Mouse (Mus musculus) embryonic facial prominence, embryonic 13.5 days (tissue): ENCODE measurements around the gene Itga5. TPM values are rescaled to one million over a fixed set of nuclear protein-coding genes. Genes with fewer than 3 reads are reported as not detected.
A peak's percentile ranks its signal among the peaks of the same experiment; 100 is the strongest.

Experiments
- ATAC-seq: fragments of 200-750 bp; cut with Nextera tagmentation; 2 replicates; pipeline ENCODE4 v1.8.0; 2017; ENCODE audit warnings: low read depth; ENCODE audit not compliant: insufficient number of reproducible peaks, insufficient read depth, low FRiP score, low TSS enrichment
- H3K27ac ChIP-seq: fragments of 300-500 bp; sonication (generic); 2 replicates; pipeline ENCODE4 v1.5.1; 2015; ENCODE audit warnings: moderate library complexity, mild to moderate bottlenecking, inconsistent platforms
- H3K27me3 ChIP-seq: fragments of 300-500 bp; sonication (generic); 2 replicates; pipeline ENCODE4 v1.6.1; 2015; ENCODE audit warnings: mild to moderate bottlenecking, inconsistent platforms
- H3K36me3 ChIP-seq: fragments of 300-500 bp; sonication (generic); 2 replicates; pipeline ENCODE4 v1.6.1; 2015; ENCODE audit warnings: mild to moderate bottlenecking, inconsistent platforms
- H3K4me1 ChIP-seq: fragments of 300-500 bp; sonication (generic); 2 replicates; pipeline ENCODE4 v1.6.1; 2015; ENCODE audit warnings: inconsistent platforms
- H3K4me2 ChIP-seq: fragments of 300-500 bp; sonication (generic); 2 replicates; pipeline ENCODE4 v1.6.1; 2015; ENCODE audit warnings: moderate library complexity, mild to moderate bottlenecking, inconsistent platforms
- H3K4me3 ChIP-seq: fragments of 300-500 bp; sonication (generic); 2 replicates; pipeline ENCODE4 v1.5.1; 2015; ENCODE audit warnings: mild to moderate bottlenecking, inconsistent platforms
- H3K9ac ChIP-seq: fragments of 300-500 bp; sonication (generic); 2 replicates; pipeline ENCODE4 v1.6.1; 2015; ENCODE audit warnings: mild to moderate bottlenecking, inconsistent platforms
- H3K9me3 ChIP-seq: fragments of 300-500 bp; sonication (generic); 2 replicates; pipeline ENCODE4 v1.6.1; 2016; ENCODE audit warnings: inconsistent platforms
- WGBS: fragments of 180-500 bp; shearing (Covaris S2); methylation state at CpG from one replicate; pipeline ENCODE4 v1.1.7; 2015; ENCODE audit warnings: mixed read lengths; 5-methylcytosine and 5-hydroxymethylcytosine counted together
- polyA plus RNA-seq: library from polyadenylated mRNA; unstranded; fragments of >200 nt; fragmentation: Nextera tagmentation; extraction: Ambion mirVana; gene quantifications from 2 replicates; pipeline ENCODE4 v1.2.1, GENCODE M21; 2015

Gene Itga5
- polyA plus RNA-seq, 1 experiment from 2014 or later: 41.2 TPM

- Histone ChIP-seq H3K4me1 (peaks cover 16% of the 10 kb centered on the region), H3K4me3 (no peak overlapping the region), H3K9me3 (no peaks in the 10 kb centered on the region), H3K9ac (no peak overlapping the region), H3K27me3 (no peaks in the 10 kb centered on the region), H3K36me3 (no peaks in the 10 kb centered on the region), H3K27ac (no peak overlapping the region), H3K4me2 (no peak overlapping the region)
- ATAC-seq: no peak
- WGBS: 59% methylated on average over 8 of the region's 8 CpGs
These were observed 10.3 kb upstream of the Itga5 start for GRCm38 (mm10) chr15:103376837-103377269.

- ATAC-seq: no peak
- Histone ChIP-seq H3K36me3 (no peaks in the 10 kb centered on the region), H3K27ac (no peak overlapping the region), H3K4me1 (peaks cover 24% of the 10 kb centered on the region), H3K9ac (no peak overlapping the region), H3K27me3 (no peaks in the 10 kb centered on the region), H3K4me2 (no peak overlapping the region), H3K4me3 (no peak overlapping the region), H3K9me3 (no peaks in the 10 kb centered on the region)
- WGBS: 86% methylated on average over 4 of the region's 4 CpGs
These were observed 8.7 kb upstream of the Itga5 start for GRCm38 (mm10) chr15:103375112-103375800.

GRCm38 (mm10) chr15:103372461-103372860, 5.9 kb upstream of the Itga5 start:
- no peaks in the 10 kb centered on the region for H3K9me3 ChIP-seq
- H3K9ac ChIP-seq: no peak overlapping the region
- H3K4me1 ChIP-seq: peaks cover 17% of the 10 kb centered on the region
- no peak overlapping the region for H3K4me3 ChIP-seq
- no peaks in the 10 kb centered on the region for H3K27me3 ChIP-seq
- ATAC-seq: no peak
- no peak overlapping the region for H3K4me2 ChIP-seq
- H3K27ac ChIP-seq: no peak overlapping the region
- H3K36me3 ChIP-seq: no peaks in the 10 kb centered on the region

DNA sequence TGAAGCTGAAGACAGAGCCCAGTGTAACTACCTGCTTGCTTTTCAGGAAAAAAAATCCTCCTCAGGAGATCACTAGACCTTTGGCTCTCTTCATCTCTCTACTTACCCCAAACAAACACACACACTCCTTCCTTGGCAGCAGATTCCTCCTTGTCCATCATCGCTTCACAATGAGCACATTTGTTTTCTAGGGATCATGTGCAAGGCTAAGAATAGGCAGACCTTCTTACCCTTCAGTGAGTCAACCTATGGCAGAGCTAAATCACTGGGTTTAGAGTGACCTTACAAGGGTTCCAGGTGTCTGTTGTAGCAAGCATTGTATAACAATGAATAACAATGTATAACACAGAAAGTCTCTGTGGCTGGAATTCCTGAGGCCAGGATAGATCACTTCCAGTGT, 5.2 kb upstream of the Itga5 start:
- Histone ChIP-seq H3K9me3 (no peaks in the 10 kb centered on the region), H3K27ac (no peak overlapping the region), H3K36me3 (no peaks in the 10 kb centered on the region), H3K4me1 (peaks cover 20% of the 10 kb centered on the region), H3K4me2 (no peak overlapping the region), H3K9ac (no peak overlapping the region), H3K27me3 (no peaks in the 10 kb centered on the region), H3K4me3 (no peak overlapping the region)
- 74% methylated on average over 1 of the region's 1 CpGs for WGBS
- ATAC-seq: no peak

DNA sequence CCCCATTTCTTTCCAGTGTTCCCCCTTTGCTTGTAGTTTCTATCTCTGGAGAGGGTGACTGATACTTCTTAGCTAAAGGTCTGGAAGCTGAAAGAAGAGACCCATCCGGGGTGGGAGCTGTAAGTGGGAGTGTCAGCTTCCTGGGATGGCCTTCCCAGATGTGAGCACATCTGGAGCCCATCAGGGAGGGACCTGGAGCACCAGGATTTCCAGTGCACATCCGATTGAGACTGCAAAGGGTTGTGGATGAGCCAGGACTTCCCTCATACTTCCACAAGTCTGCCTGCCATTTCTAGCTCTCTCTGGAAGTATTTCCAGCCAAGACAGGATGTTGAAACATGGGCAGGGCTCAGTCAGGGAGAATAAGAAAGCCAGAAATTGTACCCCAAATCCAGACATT, 4.6 kb upstream of the Itga5 start:
- H3K27ac ChIP-seq: no peak overlapping the region
- ATAC-seq: no peak
- H3K36me3 ChIP-seq: no peaks in the 10 kb centered on the region
- H3K4me3 ChIP-seq: no peak overlapping the region
- no peak overlapping the region for H3K9ac ChIP-seq
- H3K27me3 ChIP-seq: no peaks in the 10 kb centered on the region
- no peaks in the 10 kb centered on the region for H3K9me3 ChIP-seq
- WGBS: 10% methylated on average over 2 of the region's 2 CpGs
- peaks cover 20% of the 10 kb centered on the region for H3K4me1 ChIP-seq
- H3K4me2 ChIP-seq: no peak overlapping the region

DNA sequence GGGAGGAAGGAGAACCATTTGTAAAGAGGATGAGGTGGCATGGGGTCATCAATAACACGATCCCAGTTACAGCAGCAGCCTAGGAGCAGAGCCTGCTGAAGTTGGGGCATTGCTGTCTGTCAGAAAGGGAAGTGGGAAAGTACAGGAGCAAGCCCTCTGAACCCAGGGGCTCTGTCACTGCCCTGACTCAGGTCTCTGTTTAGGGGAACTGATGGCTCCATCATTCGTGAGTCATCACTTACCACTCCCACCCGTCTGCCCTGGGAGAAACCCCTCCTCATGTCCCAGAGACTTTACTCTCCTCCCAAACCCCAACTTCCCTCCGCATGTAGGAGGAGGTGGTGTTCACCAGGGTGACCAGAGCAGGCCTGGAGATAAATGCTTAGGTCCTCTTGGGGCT, 3.9 kb upstream of the Itga5 start:
- no peaks in the 10 kb centered on the region for H3K27me3 ChIP-seq
- WGBS: 57% methylated on average over 4 of the region's 4 CpGs
- H3K4me3 ChIP-seq: no peak overlapping the region
- no peaks in the 10 kb centered on the region for H3K36me3 ChIP-seq
- H3K4me2 ChIP-seq: no peak overlapping the region
- H3K27ac ChIP-seq: no peak overlapping the region
- ATAC-seq: no peak
- H3K9me3 ChIP-seq: no peaks in the 10 kb centered on the region
- no peak overlapping the region for H3K9ac ChIP-seq
- H3K4me1 ChIP-seq: peaks cover 20% of the 10 kb centered on the region

DNA sequence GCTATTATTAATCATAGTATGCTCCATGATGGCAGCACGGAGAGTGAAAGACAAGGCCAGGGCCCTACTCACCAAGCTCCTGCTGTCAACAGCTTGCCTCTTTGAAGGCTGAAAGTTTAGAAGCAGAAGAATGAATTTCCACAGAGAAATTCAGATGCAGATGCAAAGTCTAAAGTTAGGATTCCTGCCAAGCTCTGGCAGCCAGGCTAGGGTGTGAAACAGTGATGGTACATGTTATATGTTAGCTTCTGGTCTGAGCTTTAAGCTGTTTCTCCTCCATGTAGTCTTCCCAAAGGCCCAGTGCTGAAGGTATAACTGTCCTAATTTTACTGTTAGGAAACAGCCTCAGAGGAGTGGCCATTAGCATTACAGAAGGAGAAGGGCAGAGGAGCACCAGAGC, 2.6 kb upstream of the Itga5 start:
- 69% methylated on average over 1 of the region's 1 CpGs for WGBS
- H3K4me2 ChIP-seq: no peak overlapping the region
- no peaks in the 10 kb centered on the region for H3K36me3 ChIP-seq
- no peaks in the 10 kb centered on the region for H3K9me3 ChIP-seq
- peaks cover 33% of the 10 kb centered on the region for H3K4me1 ChIP-seq
- ATAC-seq: no peak
- H3K27ac ChIP-seq: no peak overlapping the region
- H3K27me3 ChIP-seq: no peaks in the 10 kb centered on the region
- no peak overlapping the region for H3K4me3 ChIP-seq
- no peak overlapping the region for H3K9ac ChIP-seq

DNA sequence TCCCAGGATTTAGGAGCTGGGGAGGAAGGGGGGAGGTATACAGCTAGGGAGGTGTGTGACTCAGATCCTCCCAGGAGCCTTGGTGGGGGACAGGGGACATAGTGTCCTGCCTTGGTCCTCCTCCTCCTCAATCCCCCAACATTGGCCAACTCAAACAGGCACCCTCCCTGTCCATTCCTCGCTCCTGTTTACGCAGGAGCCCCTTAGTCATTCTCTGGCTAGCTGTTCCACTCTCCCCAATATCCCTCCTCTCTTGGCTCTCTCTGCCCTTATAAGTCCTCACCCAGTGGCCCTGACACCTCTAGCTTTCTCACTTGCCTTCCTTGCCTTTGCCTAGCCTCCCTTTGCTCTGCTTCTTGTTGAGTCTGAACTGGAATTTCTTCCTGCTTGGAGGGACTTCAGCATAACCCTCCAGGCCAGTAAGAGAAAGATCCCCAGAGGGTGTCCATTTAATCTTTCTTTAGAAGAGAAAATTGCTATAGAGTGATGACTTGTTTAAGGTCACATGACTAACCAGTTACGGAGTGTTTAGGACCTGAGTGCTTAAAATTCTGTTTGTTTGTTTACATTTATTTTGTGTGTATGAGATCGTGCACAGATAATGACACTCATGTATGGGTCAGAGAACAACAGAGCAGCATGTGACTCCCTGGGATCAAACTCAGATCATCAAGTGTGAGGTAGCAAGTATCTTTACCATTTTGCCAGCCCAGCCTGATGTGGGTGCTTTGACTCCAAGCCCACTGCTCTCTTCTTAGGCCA, 1.8 kb upstream of the Itga5 start:
- H3K9me3 ChIP-seq: no peaks in the 10 kb centered on the region
- H3K27me3 ChIP-seq: no peaks in the 10 kb centered on the region
- H3K36me3 ChIP-seq: no peaks in the 10 kb centered on the region
- no peak overlapping the region for H3K4me3 ChIP-seq
- ATAC-seq: no peak
- no peak overlapping the region for H3K4me2 ChIP-seq
- H3K4me1 ChIP-seq: peaks cover 38% of the 10 kb centered on the region
- H3K9ac ChIP-seq: no peak overlapping the region
- H3K27ac ChIP-seq: no peak overlapping the region
- WGBS: 77% methylated on average over 4 of the region's 4 CpGs

- no peaks in the 10 kb centered on the region for H3K27me3 ChIP-seq
- peaks cover 31% of the 10 kb centered on the region for H3K4me1 ChIP-seq
- peak; percentile 39 for ATAC-seq
- WGBS: under 1% methylated on average over 51 of the region's 51 CpGs
- H3K4me3 ChIP-seq: peak overlapping the region; percentile 95
- H3K4me2 ChIP-seq: peak overlapping the region; percentile 73
- H3K9ac ChIP-seq: peak overlapping the region; percentile 97
- no peaks in the 10 kb centered on the region for H3K9me3 ChIP-seq
- H3K36me3 ChIP-seq: no peaks in the 10 kb centered on the region
- H3K27ac ChIP-seq: peak overlapping the region; percentile 93
These were observed 840 bp downstream of the Itga5 start for GRCm38 (mm10) chr15:103365471-103366375.

GRCm38 (mm10) chr15:103364761-103365160, 1.8 kb downstream of the Itga5 start:
- H3K9ac ChIP-seq: peak overlapping the region; percentile 97
- H3K4me1 ChIP-seq: peaks cover 36% of the 10 kb centered on the region
- 49% methylated on average over 4 of the region's 4 CpGs for WGBS
- H3K4me2 ChIP-seq: peak overlapping the region; percentile 73
- H3K36me3 ChIP-seq: no peaks in the 10 kb centered on the region
- H3K9me3 ChIP-seq: no peaks in the 10 kb centered on the region
- H3K27me3 ChIP-seq: no peaks in the 10 kb centered on the region
- H3K27ac ChIP-seq: peak overlapping the region; percentile 93; the same call in 1 of the 2 replicates
- ATAC-seq: no peak
- peak overlapping the region; percentile 95 for H3K4me3 ChIP-seq

DNA sequence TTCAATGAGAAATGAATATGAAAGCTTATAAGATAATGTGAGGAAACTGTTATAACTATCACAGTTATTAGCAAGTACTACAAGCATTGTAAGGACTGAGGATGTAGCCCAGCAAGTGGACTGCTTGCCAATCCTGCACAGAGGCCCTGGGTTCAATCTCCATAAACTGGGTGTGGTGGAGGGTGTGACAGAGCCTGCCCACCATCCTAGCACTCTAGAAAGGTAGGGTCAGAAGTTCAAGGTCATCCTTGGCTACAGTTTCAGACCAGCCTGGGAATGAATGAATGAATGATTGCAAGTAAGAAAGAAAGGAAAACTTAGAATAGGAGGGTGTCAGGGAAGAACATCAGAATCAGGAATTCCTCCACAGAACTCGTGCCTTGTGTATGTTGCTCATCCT, 2.8 kb downstream of the Itga5 start:
- WGBS: 72% methylated on average over 1 of the region's 1 CpGs
- ATAC-seq: no peak
- Histone ChIP-seq H3K9me3 (no peaks in the 10 kb centered on the region), H3K27ac (no peak overlapping the region), H3K4me3 (no peak overlapping the region), H3K27me3 (no peaks in the 10 kb centered on the region), H3K4me2 (no peak overlapping the region), H3K9ac (no peak overlapping the region), H3K4me1 (peaks cover 45% of the 10 kb centered on the region), H3K36me3 (no peaks in the 10 kb centered on the region)
